Mouse (Mus musculus): ENCODE results near the gene C9orf72. TPM values are rescaled to one million over a fixed set of nuclear protein-coding genes. Genes with fewer than 3 reads are reported as not detected.

Gene C9orf72
- polyA plus RNA-seq, 1 experiment from 2014 or later: 43.2 TPM

DNA sequence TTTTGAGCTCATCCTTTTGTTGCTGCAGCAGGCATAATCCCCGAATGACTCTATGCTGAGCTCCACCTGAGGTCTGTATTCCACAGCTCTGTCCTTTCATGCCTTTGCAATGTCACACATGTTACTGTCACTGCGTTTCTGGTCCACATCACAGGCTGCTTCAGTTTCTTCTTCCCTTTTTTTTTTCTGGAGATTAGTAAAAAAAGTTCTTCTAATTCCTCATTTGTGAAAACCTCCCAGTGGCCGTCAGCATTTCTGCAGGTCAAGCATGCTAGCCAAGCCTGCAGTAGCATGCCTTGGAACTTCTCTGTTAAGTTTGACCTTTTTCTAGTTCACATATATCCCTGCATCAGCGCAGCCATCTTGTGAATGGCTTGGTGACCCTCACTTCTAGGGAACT lies 4.1 kb downstream of the C9orf72 start:
- Histone ChIP-seq H3K9me3 (no peaks in the 10 kb centered on the region), H3K9ac (no peak overlapping the region)
- no peak for ATAC-seq (ENCODE audit: low FRiP score, low read depth)

GRCm38 (mm10) chr4:35221131-35221530 lies 4.8 kb downstream of the C9orf72 start:
- H3K4me3 ChIP-seq: no peak overlapping the region
- no peaks in the 10 kb centered on the region for H3K27me3 ChIP-seq
- peaks cover 10% of the 10 kb centered on the region for H3K4me1 ChIP-seq (replicated peaks)
- no peak overlapping the region for H3K4me2 ChIP-seq
- no peak overlapping the region for H3K9ac ChIP-seq
- no peak overlapping the region for H3K27ac ChIP-seq (replicated peaks)
- H3K36me3 ChIP-seq: peaks cover 3% of the 10 kb centered on the region
- H3K9me3 ChIP-seq: no peaks in the 10 kb centered on the region
- WGBS: 29% methylated on average over 2 of the region's 2 CpGs
- ATAC-seq (ENCODE audit: low FRiP score, low read depth): no peak

More for the DNA sequence above, 4.1 kb downstream of the C9orf72 start:
- peaks cover 11% of the 10 kb centered on the region for H3K4me1 ChIP-seq (replicated peaks)
- H3K27ac ChIP-seq (replicated peaks): no peak overlapping the region
- WGBS: 43% methylated on average over 4 of the region's 4 CpGs
- no peak overlapping the region for H3K4me3 ChIP-seq
- H3K36me3 ChIP-seq: no peaks in the 10 kb centered on the region
- H3K4me2 ChIP-seq: no peak overlapping the region
- no peaks in the 10 kb centered on the region for H3K27me3 ChIP-seq

- Histone ChIP-seq H3K27ac (replicated peaks) (no peak overlapping the region), H3K27me3 (no peaks in the 10 kb centered on the region), H3K4me2 (no peak overlapping the region), H3K36me3 (peaks cover 12% of the 10 kb centered on the region), H3K4me3 (no peak overlapping the region), H3K4me1 (replicated peaks) (peaks cover 10% of the 10 kb centered on the region), H3K9ac (no peak overlapping the region), H3K9me3 (no peaks in the 10 kb centered on the region)
- no peak for ATAC-seq (ENCODE audit: low FRiP score, low read depth)
- WGBS: 80% methylated on average over 6 of the region's 6 CpGs
These were observed 5.8 kb downstream of the C9orf72 start for GRCm38 (mm10) chr4:35220108-35220731.

DNA sequence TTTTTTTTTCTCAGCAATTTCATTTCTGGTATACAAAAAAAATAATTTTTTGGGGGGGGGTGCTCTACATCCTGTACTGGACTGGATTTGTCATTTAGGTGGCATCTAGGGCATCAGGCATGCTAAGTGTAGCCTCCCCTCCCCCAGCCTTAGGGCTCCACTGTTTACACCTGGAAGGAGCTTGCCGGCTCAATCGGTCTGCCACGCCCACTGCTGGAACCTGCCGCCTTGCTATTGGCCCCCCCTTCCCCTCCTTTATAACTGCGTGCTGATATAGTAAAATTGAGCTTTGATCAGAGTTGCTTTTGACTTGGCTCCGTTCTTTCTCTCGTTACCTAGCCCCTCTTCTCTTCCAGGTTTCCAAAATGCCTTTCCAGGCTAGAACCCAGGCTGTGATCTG lies 21.3 kb downstream of the C9orf72 start:
- no peaks in the 10 kb centered on the region for H3K27me3 ChIP-seq
- no peak overlapping the region for H3K27ac ChIP-seq (replicated peaks)
- H3K4me1 ChIP-seq (replicated peaks): no peaks in the 10 kb centered on the region
- no peak overlapping the region for H3K4me3 ChIP-seq
- no peak overlapping the region for H3K4me2 ChIP-seq
- H3K9ac ChIP-seq: no peak overlapping the region
- H3K36me3 ChIP-seq: peaks cover 30% of the 10 kb centered on the region
- no peak for ATAC-seq (ENCODE audit: low FRiP score, low read depth)
- no peaks in the 10 kb centered on the region for H3K9me3 ChIP-seq
- WGBS: 73% methylated on average over 7 of the region's 7 CpGs

GRCm38 (mm10) chr4:35203724-35204123 lies 22.3 kb downstream of the C9orf72 start:
- no peaks in the 10 kb centered on the region for H3K27me3 ChIP-seq

DNA sequence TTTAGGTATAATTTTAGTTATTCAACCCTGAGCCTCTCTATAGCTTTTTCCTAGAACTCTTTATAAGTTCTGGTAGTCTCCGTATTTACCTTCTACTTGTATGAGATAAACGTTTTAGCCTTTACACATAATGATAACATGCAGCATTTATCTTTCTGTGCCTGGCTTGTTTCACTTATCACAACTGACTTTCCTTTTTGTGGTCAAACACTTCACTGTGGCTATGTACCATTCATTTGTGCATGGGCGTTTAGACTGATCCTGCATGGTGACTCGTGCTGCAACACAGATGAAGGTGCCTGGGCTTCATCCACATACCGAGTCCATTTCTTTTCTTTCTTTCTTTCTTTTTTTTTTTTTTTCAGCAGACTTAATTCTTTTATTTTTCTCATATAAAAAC lies 24.3 kb downstream of the C9orf72 start:
- H3K9ac ChIP-seq: no peak overlapping the region
- no peak for ATAC-seq (ENCODE audit: low FRiP score, low read depth)
- H3K4me2 ChIP-seq: no peak overlapping the region
- no peak overlapping the region for H3K27ac ChIP-seq (replicated peaks)
- no peaks in the 10 kb centered on the region for H3K4me1 ChIP-seq (replicated peaks)
- H3K9me3 ChIP-seq: no peaks in the 10 kb centered on the region
- no peaks in the 10 kb centered on the region for H3K27me3 ChIP-seq
- H3K36me3 ChIP-seq: peaks cover 33% of the 10 kb centered on the region
- 94% methylated on average over 5 of the region's 5 CpGs for WGBS
- no peak overlapping the region for H3K4me3 ChIP-seq

More at GRCm38 (mm10) chr4:35203724-35204123, 22.3 kb downstream of the C9orf72 start:
- Histone ChIP-seq H3K36me3 (peaks cover 27% of the 10 kb centered on the region), H3K4me3 (no peak overlapping the region), H3K4me1 (replicated peaks) (no peaks in the 10 kb centered on the region), H3K9me3 (no peaks in the 10 kb centered on the region), H3K9ac (no peak overlapping the region), H3K4me2 (no peak overlapping the region), H3K27ac (replicated peaks) (no peak overlapping the region)
- 94% methylated on average over 2 of the region's 2 CpGs for WGBS
- no peak for ATAC-seq (ENCODE audit: low FRiP score, low read depth)

GRCm38 (mm10) chr4:35192725-35193124 lies 33.2 kb downstream of the C9orf72 start:
- Histone ChIP-seq H3K4me3 (no peak overlapping the region), H3K4me1 (replicated peaks) (no peaks in the 10 kb centered on the region), H3K9ac (no peak overlapping the region), H3K27me3 (no peaks in the 10 kb centered on the region), H3K27ac (replicated peaks) (no peak overlapping the region), H3K36me3 (peaks cover 18% of the 10 kb centered on the region), H3K4me2 (no peak overlapping the region), H3K9me3 (no peaks in the 10 kb centered on the region)
- WGBS: 39% methylated on average over 7 of the region's 7 CpGs
- peak; percentile 59 for ATAC-seq (ENCODE audit: low FRiP score, low read depth)

DNA sequence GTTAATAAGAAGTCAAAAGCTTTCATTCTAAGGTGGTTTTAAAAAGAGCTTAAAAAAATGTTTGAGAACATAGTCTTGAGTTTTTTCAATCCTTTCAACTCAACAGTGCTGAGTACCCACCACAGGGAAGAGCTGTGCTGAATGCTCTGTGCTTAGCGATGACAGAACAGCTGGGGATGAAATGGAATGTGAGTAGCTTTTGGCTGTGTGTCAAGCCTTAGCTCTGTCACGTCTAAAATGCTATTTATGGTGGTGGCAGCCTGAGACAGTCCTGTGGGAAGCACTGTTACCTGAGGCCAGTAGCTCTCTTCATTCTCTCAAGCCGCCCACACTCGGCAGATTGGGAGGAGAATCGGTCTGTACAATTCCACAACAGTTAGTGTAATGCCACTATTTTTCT lies 36.2 kb downstream of the C9orf72 start:
- Histone ChIP-seq H3K9ac (no peak overlapping the region), H3K9me3 (no peaks in the 10 kb centered on the region), H3K4me3 (no peak overlapping the region), H3K27me3 (no peaks in the 10 kb centered on the region), H3K4me1 (replicated peaks) (no peaks in the 10 kb centered on the region), H3K4me2 (no peak overlapping the region), H3K27ac (replicated peaks) (no peak overlapping the region), H3K36me3 (peaks cover 5% of the 10 kb centered on the region)
- WGBS: 70% methylated on average over 5 of the region's 5 CpGs
- no peak for ATAC-seq (ENCODE audit: low FRiP score, low read depth)

DNA sequence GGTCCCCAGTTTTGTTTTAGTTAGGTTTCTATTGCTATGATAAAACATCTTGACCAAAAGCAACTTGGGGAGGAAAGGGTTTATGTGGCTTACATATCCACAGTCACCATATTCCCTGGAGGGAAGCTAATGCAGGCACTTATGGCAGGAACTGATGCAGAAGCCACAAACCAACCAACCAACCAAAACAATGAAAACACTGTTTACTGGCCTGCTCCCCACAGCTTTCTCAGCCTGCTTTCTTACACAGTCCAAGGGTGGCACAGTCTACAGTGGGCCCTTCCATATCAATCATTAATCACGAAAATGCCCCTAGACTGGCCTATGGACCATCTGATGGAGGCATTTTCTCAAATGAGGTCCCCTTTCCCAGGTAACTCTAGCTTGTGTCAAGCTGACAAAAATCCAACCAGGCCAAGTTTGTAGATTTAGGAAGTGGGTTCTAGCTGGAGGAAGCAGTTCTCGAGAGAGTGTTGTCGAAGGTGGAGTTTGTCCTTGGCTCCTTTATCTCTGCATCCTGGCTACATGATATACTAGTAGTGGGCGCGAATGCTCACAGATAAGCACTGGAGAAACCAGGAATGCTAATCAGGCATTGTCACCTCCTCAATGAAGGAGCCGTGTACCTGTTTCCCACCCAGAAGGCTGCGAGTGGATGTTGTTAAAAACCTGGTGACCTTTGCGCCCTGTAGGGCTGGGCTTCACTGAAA lies 38.2 kb downstream of the C9orf72 start:
- Histone ChIP-seq H3K27ac (replicated peaks) (no peak overlapping the region), H3K4me3 (no peak overlapping the region), H3K36me3 (no peaks in the 10 kb centered on the region; the same call in 1 of the 2 replicates), H3K9ac (no peak overlapping the region), H3K4me2 (no peak overlapping the region), H3K27me3 (no peaks in the 10 kb centered on the region), H3K4me1 (replicated peaks) (no peaks in the 10 kb centered on the region), H3K9me3 (no peaks in the 10 kb centered on the region)
- no peak for ATAC-seq (ENCODE audit: low FRiP score, low read depth)
- 92% methylated on average over 8 of the region's 8 CpGs for WGBS

- Histone ChIP-seq H3K4me2 (no peak overlapping the region), H3K36me3 (no peaks in the 10 kb centered on the region), H3K9ac (no peak overlapping the region), H3K4me3 (no peak overlapping the region), H3K9me3 (no peaks in the 10 kb centered on the region), H3K27ac (replicated peaks) (no peak overlapping the region), H3K27me3 (no peaks in the 10 kb centered on the region), H3K4me1 (replicated peaks) (no peaks in the 10 kb centered on the region)
- no peak for ATAC-seq (ENCODE audit: low FRiP score, low read depth)
- 65% methylated on average over 12 of the region's 12 CpGs for WGBS
These were observed 47.9 kb downstream of the C9orf72 start for GRCm38 (mm10) chr4:35177926-35178645.

DNA sequence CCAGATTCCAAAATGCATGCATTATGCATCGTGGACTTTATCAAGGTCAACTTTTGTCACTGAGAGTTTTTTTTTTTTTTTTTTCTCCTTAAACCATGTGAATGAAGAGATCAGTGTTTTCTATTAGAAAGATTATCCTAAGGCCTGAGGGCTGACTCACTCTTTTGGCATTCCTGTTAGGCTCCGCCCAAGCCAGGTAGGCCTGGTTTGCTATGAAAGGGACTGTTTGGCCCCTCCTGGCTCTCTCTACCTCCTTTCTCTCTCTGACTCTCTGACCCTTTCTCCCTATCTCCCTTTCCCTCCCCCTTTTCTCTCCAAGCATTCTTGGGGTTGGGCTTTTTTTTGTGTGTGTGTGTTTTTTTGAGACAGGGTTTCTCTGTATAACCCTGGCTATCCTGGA lies 50.4 kb downstream of the C9orf72 start:
- Histone ChIP-seq H3K4me1 (replicated peaks) (no peaks in the 10 kb centered on the region), H3K36me3 (no peaks in the 10 kb centered on the region), H3K9ac (no peak overlapping the region), H3K27ac (replicated peaks) (no peak overlapping the region), H3K4me2 (no peak overlapping the region), H3K27me3 (no peaks in the 10 kb centered on the region), H3K9me3 (no peaks in the 10 kb centered on the region), H3K4me3 (no peak overlapping the region)
- ATAC-seq (ENCODE audit: low FRiP score, low read depth): no peak
- 94% methylated on average over 2 of the region's 2 CpGs for WGBS

DNA sequence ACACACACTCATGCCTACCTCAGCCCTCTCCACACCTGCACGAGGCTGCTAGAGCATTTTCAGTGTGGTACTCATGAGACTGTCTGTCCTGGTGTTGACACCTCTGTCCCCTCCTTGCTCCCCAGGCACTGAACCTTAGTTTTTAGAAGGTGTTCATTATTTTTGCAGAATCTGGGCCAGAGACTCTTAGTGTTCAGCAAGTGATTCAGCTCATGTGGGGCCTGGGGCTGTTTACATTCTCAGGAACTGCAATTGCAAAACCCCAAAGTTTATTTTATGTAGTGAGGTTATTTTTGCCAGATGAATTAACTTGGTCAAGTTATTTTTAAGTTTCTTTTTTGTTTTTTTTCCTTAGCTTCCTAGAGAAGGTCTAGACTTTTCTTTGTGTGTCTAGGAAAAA lies 52.4 kb downstream of the C9orf72 start:
- no peaks in the 10 kb centered on the region for H3K9me3 ChIP-seq
- 88% methylated on average over 1 of the region's 1 CpGs for WGBS
- no peak overlapping the region for H3K9ac ChIP-seq
- no peaks in the 10 kb centered on the region for H3K4me1 ChIP-seq (replicated peaks)
- no peak overlapping the region for H3K4me3 ChIP-seq
- H3K27ac ChIP-seq (replicated peaks): no peak overlapping the region
- no peaks in the 10 kb centered on the region for H3K27me3 ChIP-seq
- H3K4me2 ChIP-seq: no peak overlapping the region
- H3K36me3 ChIP-seq: no peaks in the 10 kb centered on the region
- ATAC-seq (ENCODE audit: low FRiP score, low read depth): no peak

Data from hindbrain, embryonic 15.5 days (tissue).